Mouse (Mus musculus): Measurements from ENCODE around the gene Dock1. TPM values are rescaled to one million over a fixed set of nuclear protein-coding genes. Genes with fewer than 3 reads are reported as not detected.

Dock1 gene
- polyA plus RNA-seq (2017; shearing (Covaris generic)), result under 1 TPM; 0.10 to 0.70 TPM

GRCm38 (mm10) chr7:134670312-134671002 is at the start of gene Dock1:
Gene Dock1 (plus strand): TSS chr7:134670654.

GRCm38 (mm10) chr7:134937927-134938609 is 267.6 kb downstream of the Dock1 start, which contains the start of gene Fam196a:
Gene Fam196a (minus strand): TSS chr7:134938430.

